Mouse (Mus musculus) midbrain, postnatal 0 days (tissue): ENCODE measurements around the gene Igf2bp3. TPM values are rescaled to one million over a fixed set of nuclear protein-coding genes. Genes with fewer than 3 reads are reported as not detected.
A peak's percentile ranks its signal among the peaks of the same experiment; 100 is the strongest.
"Not testable (repeated sequence)": the region's sequence is repeated elsewhere in the genome, so short reads cannot be mapped to it uniquely, and the experiment has no call there.

Source experiments
- ATAC-seq: fragments of 200-750 bp; cut with Nextera tagmentation; 2 replicates; pipeline ENCODE4 v1.8.0; 2017; ENCODE audit warnings: moderate number of reproducible peaks, mild to moderate bottlenecking, moderate TSS enrichment, moderate library complexity; ENCODE audit not compliant: low FRiP score
- DNase-seq: peaks from one replicate; pipeline ENCODE4 v3.0.0-alpha.2; 2015; ENCODE audit warnings: low spot score
- H3K27ac ChIP-seq: fragments of 300-500 bp; sonication (generic); 2 replicates; pipeline ENCODE4 v1.5.1; 2014; ENCODE audit warnings: low read depth, mild to moderate bottlenecking, low read length, mixed read lengths
- H3K27me3 ChIP-seq: fragments of 300-500 bp; sonication (generic); 2 replicates; pipeline ENCODE4 v1.6.1; 2014; ENCODE audit warnings: low read length, control low read depth, mixed read lengths; ENCODE audit not compliant: insufficient read depth
- H3K36me3 ChIP-seq: fragments of 300-500 bp; sonication (generic); 2 replicates; pipeline ENCODE4 v1.6.1; 2014; ENCODE audit warnings: low read length, control low read depth, mixed read lengths; ENCODE audit not compliant: insufficient read depth
- H3K4me1 ChIP-seq: fragments of 300-500 bp; sonication (generic); 2 replicates; pipeline ENCODE4 v1.6.1; 2014; ENCODE audit warnings: mild to moderate bottlenecking, control low read depth, antibody characterized with exemption, low read length, mixed read lengths; ENCODE audit not compliant: insufficient read depth
- H3K4me2 ChIP-seq: fragments of 300-500 bp; sonication (generic); 2 replicates; pipeline ENCODE4 v1.6.1; 2014; ENCODE audit warnings: low read depth, mild to moderate bottlenecking, low read length, mixed read lengths; ENCODE audit not compliant: poor library complexity, severe bottlenecking
- H3K4me3 ChIP-seq: fragments of 300-500 bp; sonication (generic); 2 replicates; pipeline ENCODE4 v1.5.1; 2014; ENCODE audit warnings: low read depth, mild to moderate bottlenecking, low read length, moderate library complexity
- H3K9ac ChIP-seq: fragments of 300-500 bp; sonication (generic); replicated peaks from 2 replicates; pipeline ENCODE4 v1.6.1; 2014; ENCODE audit warnings: mild to moderate bottlenecking, low read length, moderate library complexity, mixed read lengths; ENCODE audit not compliant: poor library complexity, severe bottlenecking
- H3K9me3 ChIP-seq: fragments of 300-500 bp; sonication (generic); 2 replicates; pipeline ENCODE4 v1.6.1; 2016; ENCODE audit warnings: low read length, control low read depth
- CTCF ChIP-seq: IDR thresholded peaks from 2 replicates; pipeline ENCODE4 v1.5.1; 2016; ENCODE audit warnings: antibody characterized with exemption, mild to moderate bottlenecking
- WGBS: fragments of 180-500 bp; shearing (Covaris S2); extraction: QIAGEN DNeasy Blood & Tissue Kit; methylation state at CpG from one replicate; pipeline ENCODE4 v1.1.7; 2014; 5-methylcytosine and 5-hydroxymethylcytosine counted together
- polyA plus RNA-seq: library from polyadenylated mRNA; unstranded; fragments of >200 nt; fragmentation: Nextera tagmentation; extraction: Ambion mirVana; gene quantifications from 2 replicates; pipeline ENCODE4 v1.2.1, GENCODE M21; 2015
- total RNA-seq: library from RNA; depleted of rRNA; stranded (reverse); fragments of >200 nt; gene quantifications from 2 replicates; pipeline ENCODE4 v1.2.3, GENCODE M21; 2014; rRNA removed

Igf2bp3 gene
- total RNA-seq = 5.4 and 7.4 TPM in 2 replicates
- polyA plus RNA-seq = 8.8 and 10.6 TPM in 2 replicates

DNA sequence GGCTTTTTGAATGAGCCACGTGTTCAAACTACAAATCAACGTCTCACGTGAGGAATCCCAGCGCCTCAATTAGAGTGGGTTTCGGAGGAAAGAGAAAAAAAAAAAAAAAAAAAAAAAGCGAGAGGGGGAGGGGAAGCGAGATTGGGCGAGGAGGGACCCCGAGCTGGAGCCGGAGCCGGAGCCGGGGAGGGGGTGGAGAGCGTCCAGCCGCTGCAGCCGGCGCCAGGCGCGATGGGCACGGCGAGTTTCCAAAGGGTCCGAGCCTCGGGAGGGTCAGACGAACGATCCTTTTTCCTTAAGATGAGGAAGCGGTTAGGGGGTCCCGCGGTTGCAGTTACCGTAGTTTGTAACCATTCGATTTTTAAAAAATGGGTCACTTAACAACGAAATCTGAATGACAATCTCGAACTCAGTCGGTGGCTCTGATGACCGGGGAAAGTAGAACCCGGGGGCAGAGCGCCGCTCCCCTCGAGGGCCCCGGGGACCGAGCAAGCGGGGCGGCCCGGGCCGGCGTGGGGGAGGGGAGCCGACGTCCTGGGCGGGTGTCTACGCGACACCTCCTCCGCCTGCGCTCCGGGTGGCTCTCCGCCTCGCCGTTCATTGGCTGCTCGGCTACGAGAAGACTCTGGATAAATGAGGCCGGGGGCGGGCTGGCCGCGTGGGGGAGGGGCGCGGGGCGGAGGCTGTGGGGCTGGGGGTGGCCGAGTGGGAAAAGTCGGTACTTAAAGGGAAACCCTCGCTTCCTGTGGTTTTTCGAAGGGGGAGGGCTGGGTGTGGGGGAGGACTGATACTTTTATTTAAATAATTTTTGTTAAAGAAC lies at the start of gene Igf2bp3:
TSS of gene Igf2bp3 (minus strand) at position 30 of the 820 bp plus-strand sequence.
- Histone ChIP-seq H3K9me3 (no peaks in the 10 kb centered on the region), H3K4me3 (peak within 1 kb of the TSS; percentile 69), H3K4me1 (peaks cover 4% of the 10 kb centered on the region; the same call in 1 of the 2 replicates), H3K27ac (peak within 1 kb of the TSS; percentile 65), H3K36me3 (no peaks in the 10 kb centered on the region), H3K4me2 (peak within 1 kb of the TSS; percentile 91), H3K9ac (peak within 1 kb of the TSS; percentile 73), H3K27me3 (peaks cover 5% of the 10 kb centered on the region; the same call in 1 of the 2 replicates)
- DNase-seq (peak; percentile 89), ATAC-seq (peak; percentile 71)
- WGBS = under 1% methylated on average over 57 of the region's 68 CpGs
- no peak for TF ChIP-seq CTCF

DNA sequence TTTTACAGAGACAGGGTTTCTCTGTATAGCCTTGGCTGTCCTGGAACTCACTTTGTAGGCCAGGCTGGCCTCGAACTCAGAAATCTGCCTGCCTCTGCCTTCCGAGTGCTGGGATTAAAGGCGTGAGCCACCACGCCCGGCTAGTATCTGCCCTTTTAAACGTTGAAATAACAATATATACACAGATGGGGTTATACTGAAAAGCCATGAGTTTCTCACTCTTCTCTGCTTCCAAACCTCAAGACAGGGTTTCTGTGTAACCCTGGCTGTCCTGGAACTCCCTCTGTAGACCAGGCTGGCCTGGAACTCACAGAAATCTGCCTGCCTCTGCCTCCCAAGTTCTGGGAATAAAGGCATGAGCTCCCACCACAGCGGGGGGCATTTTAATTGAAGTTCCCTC lies 49.7 kb upstream of the Igf2bp3 start:
- not testable (repeated sequence) for DNase-seq, H3K36me3 ChIP-seq, ATAC-seq, H3K4me1 ChIP-seq, H3K27me3 ChIP-seq, H3K27ac ChIP-seq, H3K9ac ChIP-seq, H3K9me3 ChIP-seq
- Histone ChIP-seq H3K4me3 (peak overlapping the region; percentile 100; the same call in 1 of the 2 replicates), H3K4me2 (peak overlapping the region; percentile 73; the same call in 1 of the 2 replicates)
- WGBS = 82% methylated on average over 7 of the region's 7 CpGs

DNA sequence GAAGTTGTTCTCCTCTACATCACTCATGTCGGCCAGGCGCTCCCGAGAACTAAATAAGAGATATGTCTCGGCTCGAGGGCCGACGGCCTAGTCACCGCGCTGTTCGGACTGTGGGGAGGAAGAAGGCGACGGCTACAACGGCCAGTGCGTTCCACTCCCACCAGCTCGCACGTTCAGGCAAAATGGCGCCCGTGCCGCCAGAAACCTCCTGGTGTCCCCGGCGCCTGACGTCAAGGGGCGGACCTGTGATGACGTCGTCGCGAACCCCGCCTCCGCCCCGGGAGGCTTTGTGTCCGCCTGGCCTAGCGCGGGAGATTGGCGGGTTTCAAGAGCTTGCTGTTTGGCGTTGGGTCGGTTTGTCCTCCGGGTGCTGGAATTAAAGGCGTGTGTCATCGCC lies 49.1 kb upstream of the Igf2bp3 start, which contains the start of gene Tra2a:
TSS of gene Tra2a (minus strand) at position 187 of the 397 bp plus-strand sequence.
- Histone ChIP-seq H3K4me3 (peak within 1 kb of the TSS; percentile 100), H3K27me3 (no peaks in the 10 kb centered on the region), H3K36me3 (no peaks in the 10 kb centered on the region), H3K4me1 (no peaks in the 10 kb centered on the region), H3K4me2 (peak within 1 kb of the TSS; percentile 73), H3K9ac (peak within 1 kb of the TSS; percentile 98), H3K27ac (peak within 1 kb of the TSS; percentile 98), H3K9me3 (no peaks in the 10 kb centered on the region)
- ATAC-seq (peak; percentile 97), DNase-seq (peak; percentile 97)
- TF ChIP-seq CTCF = no peak
- under 1% methylated on average over 39 of the region's 39 CpGs for WGBS

DNA sequence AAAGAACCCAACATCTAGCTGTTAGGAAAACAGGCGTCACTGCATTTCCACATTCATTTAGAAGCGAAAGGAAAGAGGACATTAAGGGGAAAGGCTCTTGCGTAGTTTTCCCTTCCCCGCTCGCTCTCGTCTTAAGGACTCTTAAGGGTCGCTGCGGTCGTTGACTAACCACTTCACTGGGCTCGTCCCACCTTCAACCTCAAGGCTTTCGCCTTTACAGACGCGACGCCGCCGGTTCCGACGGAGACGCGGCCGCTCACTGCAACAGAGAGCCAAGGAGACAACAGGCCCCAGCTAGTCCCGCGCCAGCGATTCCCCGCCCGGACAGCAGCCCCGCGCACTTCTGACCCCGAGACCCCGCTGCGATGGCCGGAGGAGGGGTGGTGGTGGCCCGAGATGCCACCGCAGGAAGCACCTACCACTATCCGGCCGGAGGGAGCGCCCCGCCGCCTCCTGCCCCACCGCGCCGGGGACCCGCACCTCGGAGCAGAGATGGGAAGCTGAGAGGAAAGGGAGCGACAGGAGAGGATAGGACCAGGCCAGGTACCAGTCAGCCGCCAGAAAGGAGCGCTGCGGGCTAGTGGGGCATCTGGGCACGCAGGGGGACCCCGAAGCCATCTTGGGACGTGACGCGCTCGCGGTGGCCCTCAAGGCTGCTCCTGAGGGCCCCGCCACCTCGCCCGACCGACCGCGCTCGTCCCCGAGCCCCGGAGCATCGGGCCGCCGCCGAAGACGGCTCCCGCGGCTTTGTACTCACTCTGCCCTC lies 48.5 kb upstream of the Igf2bp3 start:
- no peaks in the 10 kb centered on the region for H3K36me3 ChIP-seq
- WGBS = under 1% methylated on average over 61 of the region's 71 CpGs
- no peak for TF ChIP-seq CTCF
- no peaks in the 10 kb centered on the region for H3K9me3 ChIP-seq
- peak overlapping the region; percentile 98 for H3K9ac ChIP-seq
- no peaks in the 10 kb centered on the region for H3K4me1 ChIP-seq
- H3K27ac ChIP-seq = peak overlapping the region; percentile 98
- DNase-seq (peak; percentile 28), ATAC-seq (peak; percentile 84)
- H3K4me3 ChIP-seq = peak overlapping the region; percentile 100
- H3K4me2 ChIP-seq = peak overlapping the region; percentile 73
- no peaks in the 10 kb centered on the region for H3K27me3 ChIP-seq

DNA sequence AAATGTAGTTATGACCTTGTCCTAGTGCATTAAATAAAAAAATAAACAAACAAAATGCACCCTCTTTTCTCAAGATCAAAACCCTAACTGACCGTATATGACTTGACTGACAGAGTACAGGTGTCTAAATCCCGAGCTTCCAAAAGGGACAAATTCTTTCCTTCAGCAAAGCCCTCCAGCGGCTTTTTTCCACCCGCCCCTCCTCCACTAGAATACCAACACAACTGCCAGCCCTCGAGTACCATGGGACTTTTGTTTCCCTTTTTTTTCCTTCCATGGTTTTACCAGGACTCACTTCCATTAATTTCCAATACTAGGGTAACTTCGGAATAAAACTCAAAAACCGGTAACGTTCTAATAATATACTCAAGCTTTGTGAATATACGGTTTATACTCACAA lies 47.7 kb upstream of the Igf2bp3 start:
- 0% methylated on average over 9 of the region's 9 CpGs for WGBS
- TF ChIP-seq CTCF = no peak
- H3K4me1 ChIP-seq = no peaks in the 10 kb centered on the region
- H3K36me3 ChIP-seq = no peaks in the 10 kb centered on the region
- peak; percentile 3 for DNase-seq
- no peaks in the 10 kb centered on the region for H3K27me3 ChIP-seq
- peak overlapping the region; percentile 100 for H3K4me3 ChIP-seq
- H3K9ac ChIP-seq = peak overlapping the region; percentile 98
- no peak for ATAC-seq
- H3K4me2 ChIP-seq = peak overlapping the region; percentile 73
- no peaks in the 10 kb centered on the region for H3K9me3 ChIP-seq
- no peak overlapping the region for H3K27ac ChIP-seq
